Mouse (Mus musculus) hindbrain, embryonic 14.5 days (tissue): ENCODE results near the gene Mrps7. TPM values are rescaled to one million over a fixed set of nuclear protein-coding genes. Genes with fewer than 3 reads are reported as not detected.
"Not testable (repeated sequence)": the region's sequence is repeated elsewhere in the genome, so short reads cannot be mapped to it uniquely, and the experiment has no call there.

ENCODE experiments used
- ATAC-seq: fragments of 200-750 bp; cut with Nextera tagmentation; 2 replicates; pipeline ENCODE4 v1.8.0; 2017; ENCODE audit warnings: moderate number of reproducible peaks, mild to moderate bottlenecking, moderate TSS enrichment, moderate library complexity; ENCODE audit not compliant: low FRiP score
- DNase-seq: peaks from one replicate; pipeline ENCODE4 v3.0.0-alpha.2; 2015; ENCODE audit warnings: low spot score
- H3K27ac ChIP-seq: fragments of 300-500 bp; sonication (generic); 2 replicates; pipeline ENCODE4 v1.5.1; 2014; ENCODE audit warnings: mild to moderate bottlenecking, moderate library complexity
- H3K27me3 ChIP-seq: fragments of 300-500 bp; sonication (generic); 2 replicates; pipeline ENCODE4 v1.6.1; 2014; ENCODE audit warnings: mild to moderate bottlenecking, low read length, mixed read lengths; ENCODE audit not compliant: control insufficient read depth, insufficient read depth
- H3K36me3 ChIP-seq: fragments of 300-500 bp; sonication (generic); replicated peaks from 2 replicates; pipeline ENCODE4 v1.6.1; 2014; ENCODE audit not compliant: control insufficient read depth, insufficient read depth
- H3K4me1 ChIP-seq: fragments of 300-500 bp; sonication (generic); replicated peaks from 2 replicates; pipeline ENCODE4 v1.6.1; 2014; ENCODE audit warnings: antibody characterized with exemption, low read length, mixed read lengths; ENCODE audit not compliant: control insufficient read depth, insufficient read depth
- H3K4me2 ChIP-seq: fragments of 300-500 bp; sonication (generic); replicated peaks from 2 replicates; pipeline ENCODE4 v1.6.1; 2014; ENCODE audit warnings: mild to moderate bottlenecking, moderate library complexity
- H3K4me3 ChIP-seq: fragments of 300-500 bp; sonication (generic); replicated peaks from 2 replicates; pipeline ENCODE4 v1.5.1; 2014; ENCODE audit warnings: mild to moderate bottlenecking, low read length
- H3K9ac ChIP-seq: fragments of 300-500 bp; sonication (generic); 2 replicates; pipeline ENCODE4 v1.6.1; 2014
- H3K9me3 ChIP-seq: fragments of 300-500 bp; sonication (generic); 2 replicates; pipeline ENCODE4 v1.6.1; 2016; ENCODE audit warnings: low read length; ENCODE audit not compliant: control insufficient read depth
- WGBS: fragments of 180-500 bp; shearing (Covaris S2); extraction: QIAGEN DNeasy Blood & Tissue Kit; methylation state at CpG from one replicate; pipeline ENCODE4 v1.1.7; 2014; 5-methylcytosine and 5-hydroxymethylcytosine counted together
- polyA plus RNA-seq: library from polyadenylated mRNA; unstranded; fragments of >200 nt; fragmentation: Nextera tagmentation; extraction: Ambion mirVana; gene quantifications from 2 replicates; pipeline ENCODE4 v1.2.1, GENCODE M21; 2014

The Mrps7 gene
- polyA plus RNA-seq, 1 experiment from 2014 or later = 72.5 TPM

GRCm38 (mm10) chr11:115640311-115640828 lies 36.6 kb downstream of the Mrps7 start:
- ATAC-seq (no peak), DNase-seq (no peak)
- Histone ChIP-seq H3K9ac (no peak overlapping the region), H3K27ac (no peak overlapping the region), H3K4me3 (no peak overlapping the region), H3K4me2 (no peak overlapping the region), H3K4me1 (no peaks in the 10 kb centered on the region), H3K36me3 (peaks cover 23% of the 10 kb centered on the region), H3K9me3 (no peaks in the 10 kb centered on the region), H3K27me3 (no peaks in the 10 kb centered on the region)
- 76% methylated on average over 3 of the region's 4 CpGs for WGBS

GRCm38 (mm10) chr11:115640978-115641663 lies 37.4 kb downstream of the Mrps7 start:
- no peak overlapping the region for H3K4me2 ChIP-seq
- peaks cover 31% of the 10 kb centered on the region for H3K36me3 ChIP-seq
- DNase-seq = no peak
- H3K4me1 ChIP-seq = no peaks in the 10 kb centered on the region
- 56% methylated on average over 14 of the region's 14 CpGs for WGBS
- no peak overlapping the region for H3K27ac ChIP-seq
- H3K4me3 ChIP-seq = no peak overlapping the region
- H3K9ac ChIP-seq = no peak overlapping the region
- no peaks in the 10 kb centered on the region for H3K27me3 ChIP-seq
- ATAC-seq = no peak
- no peaks in the 10 kb centered on the region for H3K9me3 ChIP-seq

GRCm38 (mm10) chr11:115641664-115642036 lies 37.9 kb downstream of the Mrps7 start:
- H3K9me3 ChIP-seq = no peaks in the 10 kb centered on the region
- 90% methylated on average over 4 of the region's 4 CpGs for WGBS
- no peak overlapping the region for H3K4me3 ChIP-seq
- H3K27ac ChIP-seq = no peak overlapping the region
- peaks cover 35% of the 10 kb centered on the region for H3K36me3 ChIP-seq
- no peaks in the 10 kb centered on the region for H3K4me1 ChIP-seq
- no peak for DNase-seq
- no peak overlapping the region for H3K4me2 ChIP-seq
- no peak for ATAC-seq
- no peaks in the 10 kb centered on the region for H3K27me3 ChIP-seq
- H3K9ac ChIP-seq = no peak overlapping the region

GRCm38 (mm10) chr11:115642705-115643104 lies 39.0 kb downstream of the Mrps7 start:
- Histone ChIP-seq H3K4me2 (no peak overlapping the region), H3K27ac (no peak overlapping the region), H3K27me3 (no peaks in the 10 kb centered on the region), H3K4me1 (no peaks in the 10 kb centered on the region), H3K9me3 (no peaks in the 10 kb centered on the region), H3K4me3 (no peak overlapping the region), H3K36me3 (peaks cover 41% of the 10 kb centered on the region), H3K9ac (no peak overlapping the region)
- DNase-seq (no peak), ATAC-seq (no peak)
- 96% methylated on average over 2 of the region's 2 CpGs for WGBS

- H3K9me3 ChIP-seq = no peaks in the 10 kb centered on the region
- H3K27me3 ChIP-seq = no peaks in the 10 kb centered on the region
- H3K4me2 ChIP-seq = no peak overlapping the region
- DNase-seq (no peak), ATAC-seq (no peak)
- H3K4me3 ChIP-seq = no peak overlapping the region
- no peak overlapping the region for H3K9ac ChIP-seq
- H3K36me3 ChIP-seq = peaks cover 47% of the 10 kb centered on the region
- 77% methylated on average over 8 of the region's 10 CpGs for WGBS
- no peak overlapping the region for H3K27ac ChIP-seq
- no peaks in the 10 kb centered on the region for H3K4me1 ChIP-seq
Observed at GRCm38 (mm10) chr11:115643265-115643664, 39.5 kb downstream of the Mrps7 start.

GRCm38 (mm10) chr11:115644308-115644707 lies 40.6 kb downstream of the Mrps7 start:
- no peak overlapping the region for H3K27ac ChIP-seq
- no peak for DNase-seq
- H3K9ac ChIP-seq = no peak overlapping the region
- ATAC-seq = no peak
- no peaks in the 10 kb centered on the region for H3K4me1 ChIP-seq
- no peaks in the 10 kb centered on the region for H3K9me3 ChIP-seq
- no peak overlapping the region for H3K4me3 ChIP-seq
- no peaks in the 10 kb centered on the region for H3K27me3 ChIP-seq
- WGBS = 95% methylated on average over 13 of the region's 13 CpGs
- H3K4me2 ChIP-seq = no peak overlapping the region
- peaks cover 57% of the 10 kb centered on the region for H3K36me3 ChIP-seq

GRCm38 (mm10) chr11:115645498-115645897 lies 41.8 kb downstream of the Mrps7 start:
- not testable (repeated sequence) for H3K27ac ChIP-seq, H3K9ac ChIP-seq, H3K4me1 ChIP-seq, H3K9me3 ChIP-seq, H3K4me2 ChIP-seq, ATAC-seq, H3K4me3 ChIP-seq, DNase-seq, H3K27me3 ChIP-seq
- H3K36me3 ChIP-seq = peaks cover 61% of the 10 kb centered on the region
- 91% methylated on average over 14 of the region's 14 CpGs for WGBS

GRCm38 (mm10) chr11:115646439-115646838 lies 42.7 kb downstream of the Mrps7 start:
- no peak for ATAC-seq
- Histone ChIP-seq H3K4me2 (no peak overlapping the region), H3K27ac (no peak overlapping the region), H3K9me3 (no peaks in the 10 kb centered on the region), H3K4me1 (no peaks in the 10 kb centered on the region), H3K36me3 (peaks cover 61% of the 10 kb centered on the region), H3K4me3 (no peak overlapping the region), H3K9ac (no peak overlapping the region), H3K27me3 (no peaks in the 10 kb centered on the region)
- DNase-seq = no peak
- 93% methylated on average over 9 of the region's 9 CpGs for WGBS

GRCm38 (mm10) chr11:115647459-115647858 lies 43.7 kb downstream of the Mrps7 start:
- Histone ChIP-seq H3K4me2 (no peak overlapping the region), H3K36me3 (peaks cover 61% of the 10 kb centered on the region), H3K4me3 (no peak overlapping the region), H3K9me3 (no peaks in the 10 kb centered on the region), H3K4me1 (no peaks in the 10 kb centered on the region), H3K9ac (no peak overlapping the region), H3K27me3 (no peaks in the 10 kb centered on the region), H3K27ac (no peak overlapping the region)
- peak; percentile 77 for DNase-seq
- 69% methylated on average over 6 of the region's 6 CpGs for WGBS
- ATAC-seq = no peak
